Mouse (Mus musculus): ENCODE results near the gene AC124502.3. TPM values are rescaled to one million over a fixed set of nuclear protein-coding genes. Genes with fewer than 3 reads are reported as not detected.
A peak's percentile ranks its signal among the peaks of the same experiment; 100 is the strongest.

The AC124502.3 gene
- polyA plus RNA-seq, 1 experiment from 2014 or later = 0.54 TPM

DNA sequence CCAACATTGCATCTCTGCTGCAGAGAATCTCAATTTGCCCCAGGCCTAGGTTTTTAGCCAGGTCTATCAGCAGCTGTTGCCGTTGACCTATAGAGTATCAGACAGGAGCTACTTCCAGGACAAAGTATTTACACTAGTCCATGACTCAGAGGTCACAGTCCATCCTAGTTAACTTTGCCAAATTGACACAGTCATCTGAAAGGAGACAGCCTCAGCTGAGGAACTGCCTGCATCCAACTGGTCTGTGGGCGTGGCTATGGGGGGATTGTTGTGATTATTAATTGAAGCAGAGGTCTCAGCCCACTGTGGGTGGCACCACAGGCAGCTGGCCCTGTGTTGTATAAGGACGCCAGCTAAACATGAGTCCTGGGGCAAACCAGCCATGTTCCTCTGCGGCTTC, 33.8 kb upstream of the AC124502.3 start:
- Histone ChIP-seq H3K27me3 (peaks cover 22% of the 10 kb centered on the region), H3K4me2 (no peak overlapping the region), H3K36me3 (replicated peaks) (no peaks in the 10 kb centered on the region), H3K4me3 (replicated peaks) (no peak overlapping the region), H3K27ac (replicated peaks) (no peak overlapping the region), H3K9ac (no peak overlapping the region), H3K4me1 (replicated peaks) (peaks cover 6% of the 10 kb centered on the region; the same call in 1 of the 2 replicates), H3K9me3 (replicated peaks) (no peaks in the 10 kb centered on the region)
- WGBS (ENCODE audit: insufficient replicate concordance) = 46% methylated on average over 4 of the region's 4 CpGs
- ATAC-seq (ENCODE audit: insufficient read depth) = no peak

DNA sequence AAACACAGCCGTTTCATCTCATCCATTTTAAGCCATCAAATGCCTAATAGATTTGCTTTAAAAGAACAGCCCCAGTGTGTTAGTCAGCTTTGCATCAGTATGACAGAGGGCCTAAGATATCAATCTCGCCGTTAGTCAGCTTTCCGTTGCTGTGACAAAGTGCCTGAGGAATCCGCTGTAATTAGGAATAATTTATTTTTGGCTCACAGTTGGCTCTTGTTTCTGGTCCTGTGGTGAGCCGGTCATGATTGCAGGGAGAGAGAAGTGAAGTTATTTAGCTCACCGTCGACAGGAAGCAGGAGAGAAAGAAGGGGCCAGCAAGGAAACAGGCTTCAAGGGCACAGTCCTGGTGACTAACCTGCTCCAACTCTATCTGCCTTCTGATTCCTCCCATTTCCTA, 25.6 kb upstream of the AC124502.3 start:
- Histone ChIP-seq H3K4me2 (no peak overlapping the region), H3K4me1 (replicated peaks) (no peaks in the 10 kb centered on the region), H3K27ac (replicated peaks) (no peak overlapping the region), H3K9me3 (replicated peaks) (no peaks in the 10 kb centered on the region), H3K9ac (no peak overlapping the region), H3K4me3 (replicated peaks) (no peak overlapping the region), H3K36me3 (replicated peaks) (no peaks in the 10 kb centered on the region), H3K27me3 (peaks cover 16% of the 10 kb centered on the region)
- no peak for ATAC-seq (ENCODE audit: insufficient read depth)
- WGBS (ENCODE audit: insufficient replicate concordance) = 40% methylated on average over 8 of the region's 8 CpGs

DNA sequence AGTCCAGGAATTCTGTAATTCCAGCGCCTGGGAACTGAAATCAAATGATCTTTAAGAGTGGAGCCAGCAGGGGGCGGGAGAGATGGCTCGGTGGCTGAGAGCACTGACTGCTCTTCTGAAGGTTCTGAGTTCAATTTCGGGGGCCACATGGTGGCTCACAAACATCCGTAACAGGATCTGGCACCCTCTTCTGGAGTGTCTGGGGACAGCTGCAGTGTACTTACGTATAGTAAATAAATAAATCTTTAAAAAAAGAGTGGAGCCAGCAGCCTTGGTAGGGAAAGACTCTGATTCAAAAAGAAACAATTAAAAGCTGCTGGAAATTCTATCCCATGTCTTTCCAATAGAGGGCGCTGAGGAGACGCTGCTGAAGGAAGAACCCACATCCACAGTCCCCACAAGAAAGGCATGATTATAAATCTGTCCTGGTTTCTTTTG, 23.7 kb upstream of the AC124502.3 start:
- Histone ChIP-seq H3K9ac (no peak overlapping the region), H3K9me3 (replicated peaks) (no peaks in the 10 kb centered on the region), H3K27ac (replicated peaks) (no peak overlapping the region), H3K27me3 (peaks cover 17% of the 10 kb centered on the region), H3K36me3 (replicated peaks) (no peaks in the 10 kb centered on the region), H3K4me3 (replicated peaks) (no peak overlapping the region), H3K4me2 (no peak overlapping the region), H3K4me1 (replicated peaks) (no peaks in the 10 kb centered on the region)
- no peak for ATAC-seq (ENCODE audit: insufficient read depth)
- 12% methylated on average over 8 of the region's 8 CpGs for WGBS (ENCODE audit: insufficient replicate concordance)

DNA sequence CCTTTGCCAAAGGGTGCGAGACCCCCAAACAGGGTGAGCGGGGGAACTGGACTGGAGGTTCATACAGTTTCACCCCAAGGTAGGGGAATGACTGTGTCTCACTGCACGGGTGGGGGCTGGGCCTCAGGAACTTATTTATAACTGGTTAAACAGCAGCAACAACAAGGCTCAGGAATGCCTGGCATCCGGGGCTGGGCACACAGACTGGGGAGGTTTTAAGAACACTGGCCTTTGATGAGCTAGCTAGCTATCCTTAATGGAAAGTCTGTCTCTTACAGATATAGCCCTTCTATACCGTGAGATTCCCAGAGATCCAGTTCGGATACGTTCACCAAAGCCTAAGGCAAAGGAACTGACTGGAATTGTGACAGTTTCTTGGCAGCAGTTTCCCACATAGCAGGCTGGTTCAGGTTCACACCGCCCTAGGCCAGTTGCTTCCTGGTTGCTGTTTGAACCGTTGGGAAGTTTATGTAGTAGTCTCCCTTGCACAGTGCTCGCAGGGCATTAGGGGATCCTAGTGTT, 22.4 kb upstream of the AC124502.3 start:
- no peaks in the 10 kb centered on the region for H3K9me3 ChIP-seq (replicated peaks)
- H3K4me1 ChIP-seq (replicated peaks) = no peaks in the 10 kb centered on the region
- ATAC-seq (ENCODE audit: insufficient read depth) = no peak
- H3K9ac ChIP-seq = no peak overlapping the region
- no peak overlapping the region for H3K4me2 ChIP-seq
- H3K27ac ChIP-seq (replicated peaks) = no peak overlapping the region
- peaks cover 17% of the 10 kb centered on the region for H3K27me3 ChIP-seq
- H3K36me3 ChIP-seq (replicated peaks) = no peaks in the 10 kb centered on the region
- 36% methylated on average over 10 of the region's 10 CpGs for WGBS (ENCODE audit: insufficient replicate concordance)
- H3K4me3 ChIP-seq (replicated peaks) = no peak overlapping the region

DNA sequence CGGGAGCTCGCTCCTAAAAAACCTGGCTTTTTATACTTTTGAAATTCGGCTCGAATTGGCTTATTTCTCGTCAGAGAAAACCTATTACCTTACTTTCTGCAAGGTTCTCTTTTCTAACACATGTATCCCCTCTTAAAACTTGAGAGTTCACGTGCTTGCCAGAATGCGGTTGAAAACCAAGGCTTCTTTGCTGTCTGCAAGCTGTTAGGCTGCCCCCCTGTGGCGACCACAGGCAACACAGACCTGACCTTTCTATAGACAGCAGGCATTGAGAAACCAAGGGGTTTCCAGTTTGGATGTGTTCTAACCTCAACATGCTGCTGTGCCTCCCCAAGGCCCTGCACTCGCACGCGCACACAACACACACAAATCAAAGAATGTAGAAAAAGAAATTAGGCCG, 21.9 kb upstream of the AC124502.3 start:
- WGBS (ENCODE audit: insufficient replicate concordance) = 19% methylated on average over 12 of the region's 12 CpGs
- Histone ChIP-seq H3K9me3 (replicated peaks) (no peaks in the 10 kb centered on the region), H3K4me1 (replicated peaks) (no peaks in the 10 kb centered on the region), H3K4me2 (no peak overlapping the region), H3K36me3 (replicated peaks) (no peaks in the 10 kb centered on the region), H3K4me3 (replicated peaks) (no peak overlapping the region), H3K9ac (no peak overlapping the region), H3K27me3 (peaks cover 17% of the 10 kb centered on the region), H3K27ac (replicated peaks) (no peak overlapping the region)
- no peak for ATAC-seq (ENCODE audit: insufficient read depth)

DNA sequence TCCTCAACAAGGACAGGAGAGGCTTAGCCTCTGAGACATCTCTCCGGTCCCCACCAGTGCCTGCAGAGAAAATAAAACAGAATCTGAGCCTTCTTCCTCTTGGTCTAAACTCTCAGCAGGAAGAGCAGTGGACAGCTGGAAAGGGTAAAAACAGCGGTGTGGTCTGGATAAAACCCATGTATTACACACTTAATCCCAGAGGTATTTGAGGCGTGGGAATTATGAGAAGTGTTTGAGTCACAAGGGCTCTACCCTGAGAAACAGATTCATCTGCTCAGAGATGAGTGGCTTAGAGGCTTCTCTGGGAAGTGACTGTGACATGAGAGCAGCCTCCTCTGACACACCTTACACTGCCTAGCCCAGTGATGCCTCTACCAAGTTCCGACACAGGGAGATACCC, 21.1 kb upstream of the AC124502.3 start:
- Histone ChIP-seq H3K4me2 (no peak overlapping the region), H3K36me3 (replicated peaks) (no peaks in the 10 kb centered on the region), H3K9me3 (replicated peaks) (no peaks in the 10 kb centered on the region), H3K4me1 (replicated peaks) (no peaks in the 10 kb centered on the region), H3K9ac (no peak overlapping the region), H3K27ac (replicated peaks) (no peak overlapping the region), H3K4me3 (replicated peaks) (no peak overlapping the region), H3K27me3 (peaks cover 22% of the 10 kb centered on the region)
- ATAC-seq (ENCODE audit: insufficient read depth) = no peak
- 63% methylated on average over 4 of the region's 4 CpGs for WGBS (ENCODE audit: insufficient replicate concordance)

DNA sequence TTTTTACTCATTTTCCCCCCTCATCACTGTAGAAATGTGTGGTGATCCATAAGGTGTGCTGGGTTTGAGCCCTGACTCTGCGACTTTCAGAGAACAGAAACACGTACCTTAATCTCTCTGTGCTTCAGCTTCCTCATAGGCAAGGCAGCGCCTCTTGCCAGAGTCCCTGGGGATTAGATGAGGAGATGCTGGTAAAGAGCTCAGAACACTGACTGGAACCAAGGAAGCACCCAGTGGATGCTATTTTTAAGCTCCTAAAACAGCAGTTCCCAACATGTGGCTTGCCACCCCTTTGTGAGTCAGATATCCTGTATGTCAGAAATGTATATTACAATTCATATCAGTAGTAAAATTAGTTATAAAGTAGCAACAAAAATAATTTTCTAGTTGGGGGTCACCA, 20.5 kb upstream of the AC124502.3 start:
- 67% methylated on average over 3 of the region's 3 CpGs for WGBS (ENCODE audit: insufficient replicate concordance)
- Histone ChIP-seq H3K4me1 (replicated peaks) (peaks cover 3% of the 10 kb centered on the region), H3K4me2 (no peak overlapping the region), H3K36me3 (replicated peaks) (no peaks in the 10 kb centered on the region), H3K4me3 (replicated peaks) (no peak overlapping the region), H3K9me3 (replicated peaks) (no peaks in the 10 kb centered on the region), H3K27me3 (peaks cover 23% of the 10 kb centered on the region), H3K27ac (replicated peaks) (no peak overlapping the region), H3K9ac (no peak overlapping the region)
- no peak for ATAC-seq (ENCODE audit: insufficient read depth)

DNA sequence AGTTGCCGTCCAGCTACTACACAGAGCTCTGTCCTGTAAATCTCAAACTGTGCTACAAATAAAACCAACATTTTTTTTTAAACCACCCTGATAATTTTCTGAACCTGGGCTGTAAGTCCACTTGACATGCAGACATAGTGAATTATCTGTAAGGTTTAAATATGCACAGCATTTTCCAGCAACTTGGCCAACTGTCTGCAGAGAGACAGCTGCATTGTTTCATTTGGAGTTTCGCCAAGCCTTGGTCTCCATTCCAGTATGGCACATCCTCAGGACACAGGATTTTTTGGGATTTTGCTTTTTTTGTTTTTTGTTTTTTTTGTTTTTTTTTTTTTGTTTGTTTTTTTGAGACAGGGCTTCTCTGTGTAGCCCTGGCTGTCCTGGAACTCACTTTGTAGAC, 17.3 kb upstream of the AC124502.3 start:
- Histone ChIP-seq H3K9ac (no peak overlapping the region), H3K9me3 (replicated peaks) (no peaks in the 10 kb centered on the region), H3K4me2 (no peak overlapping the region), H3K27me3 (peaks cover 15% of the 10 kb centered on the region; the same call in 1 of the 2 replicates), H3K36me3 (replicated peaks) (no peaks in the 10 kb centered on the region), H3K27ac (replicated peaks) (no peak overlapping the region), H3K4me1 (replicated peaks) (peaks cover 20% of the 10 kb centered on the region), H3K4me3 (replicated peaks) (no peak overlapping the region)
- WGBS (ENCODE audit: insufficient replicate concordance) = 69% methylated on average over 2 of the region's 2 CpGs
- no peak for ATAC-seq (ENCODE audit: insufficient read depth)

DNA sequence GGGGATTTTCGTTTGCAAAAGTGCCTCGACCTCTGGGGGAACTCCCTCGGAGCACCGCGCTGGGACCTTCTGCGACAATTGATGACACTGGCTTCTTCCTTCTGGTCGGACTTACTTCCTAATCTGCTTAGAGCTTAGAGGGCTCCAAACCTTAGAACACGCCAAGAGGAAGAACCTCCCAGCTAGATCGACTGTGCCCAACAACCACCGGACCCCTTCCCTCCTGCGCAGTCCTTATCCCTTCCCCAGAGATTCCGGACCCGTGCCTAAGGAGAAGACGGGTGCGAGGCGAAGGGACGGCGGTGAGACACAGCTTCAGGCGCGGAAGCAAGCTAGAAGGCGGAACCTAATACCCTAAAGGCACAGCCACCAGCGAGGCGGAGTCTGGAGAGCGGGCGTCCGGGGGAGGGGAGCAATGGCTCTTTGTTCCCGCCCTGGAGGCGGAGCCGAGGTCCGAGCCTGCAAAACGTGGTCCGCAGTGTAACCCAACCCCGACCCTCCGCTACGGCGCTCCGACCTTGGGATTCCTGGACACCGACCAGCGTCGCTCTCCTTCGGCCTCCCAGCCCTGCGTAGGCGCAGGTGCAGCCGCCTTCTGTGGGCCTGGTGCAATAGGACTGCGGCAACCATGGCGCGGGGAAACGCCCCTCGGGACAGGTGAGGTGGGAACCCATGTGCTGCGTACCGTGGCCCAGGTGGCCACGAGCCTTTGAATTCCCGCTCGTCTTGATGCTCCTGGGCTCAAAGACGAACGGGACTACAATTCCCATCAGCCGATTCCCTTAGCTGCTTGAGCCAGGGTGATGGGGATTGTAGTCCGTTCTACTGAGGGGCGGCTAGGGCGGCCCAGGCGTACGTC, 14.8 kb upstream of the AC124502.3 start, which contains the start of gene Slc29a2:
Gene Slc29a2, plus strand, starts transcription at position 240 of the 859 bp plus-strand sequence.
- Histone ChIP-seq H3K9me3 (replicated peaks) (no peaks in the 10 kb centered on the region), H3K27ac (replicated peaks) (peak within 1 kb of the TSS; percentile 77), H3K27me3 (0 out of 2 replicates have a peak, but pooled peaks cover 5% of the 10 kb centered on the region), H3K4me1 (replicated peaks) (peaks cover 20% of the 10 kb centered on the region), H3K4me2 (peak within 1 kb of the TSS; percentile 95), H3K9ac (peak within 1 kb of the TSS; percentile 62), H3K36me3 (replicated peaks) (no peaks in the 10 kb centered on the region), H3K4me3 (replicated peaks) (peak within 1 kb of the TSS; percentile 71)
- under 1% methylated on average over 62 of the region's 62 CpGs for WGBS (ENCODE audit: insufficient replicate concordance)
- peak; percentile 86 for ATAC-seq (ENCODE audit: insufficient read depth)

DNA sequence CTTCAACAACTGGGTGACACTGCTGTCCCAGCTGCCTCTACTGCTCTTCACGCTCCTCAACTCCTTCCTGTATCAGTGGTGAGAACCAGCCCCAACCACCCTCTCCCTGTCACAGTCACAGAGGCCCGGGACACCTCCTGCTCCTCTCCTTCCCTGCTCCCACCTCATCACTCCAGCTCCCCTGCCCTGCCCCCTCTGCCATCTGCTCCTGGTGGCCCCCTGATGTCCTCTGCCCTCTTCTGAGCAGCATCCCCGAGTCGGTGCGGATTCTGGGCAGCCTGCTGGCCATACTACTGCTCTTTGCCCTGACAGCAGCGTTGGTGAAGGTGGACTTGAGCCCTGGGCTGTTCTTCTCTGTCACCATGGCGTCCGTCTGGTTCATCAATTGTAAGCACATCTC, 12.6 kb upstream of the AC124502.3 start:
- 78% methylated on average over 8 of the region's 8 CpGs for WGBS (ENCODE audit: insufficient replicate concordance)
- Histone ChIP-seq H3K9me3 (replicated peaks) (no peaks in the 10 kb centered on the region), H3K27me3 (0 out of 2 replicates have a peak, but pooled peaks cover 5% of the 10 kb centered on the region), H3K4me3 (replicated peaks) (no peak overlapping the region), H3K4me2 (no peak overlapping the region), H3K27ac (replicated peaks) (no peak overlapping the region), H3K36me3 (replicated peaks) (no peaks in the 10 kb centered on the region), H3K4me1 (replicated peaks) (peaks cover 20% of the 10 kb centered on the region), H3K9ac (no peak overlapping the region)
- no peak for ATAC-seq (ENCODE audit: insufficient read depth)

DNA sequence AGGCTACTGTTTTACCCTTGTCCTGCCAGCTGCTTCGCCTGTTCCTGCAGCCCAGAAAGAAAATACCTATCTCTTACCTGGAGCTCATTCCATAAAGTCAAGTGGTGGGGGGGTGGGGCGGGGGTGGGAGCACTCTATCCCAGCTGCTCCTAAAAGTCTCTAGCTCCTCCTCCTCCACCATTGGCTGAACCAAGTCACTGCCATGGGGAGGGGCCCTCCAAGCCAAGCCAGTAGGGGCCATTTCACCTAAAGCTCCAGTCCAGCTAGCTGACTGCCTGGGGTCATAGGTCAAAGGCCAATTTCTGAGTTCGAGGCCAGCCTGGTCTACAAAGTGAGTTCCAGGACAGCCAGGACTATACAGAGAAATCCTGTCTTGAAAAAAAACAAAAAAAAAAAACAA, 6.0 kb upstream of the AC124502.3 start:
- no peak for ATAC-seq (ENCODE audit: insufficient read depth)
- peaks cover 4% of the 10 kb centered on the region; the same call in 1 of the 2 replicates for H3K27me3 ChIP-seq
- no peak overlapping the region for H3K27ac ChIP-seq (replicated peaks)
- H3K4me2 ChIP-seq = no peak overlapping the region
- H3K36me3 ChIP-seq (replicated peaks) = no peaks in the 10 kb centered on the region
- 61% methylated on average over 3 of the region's 3 CpGs for WGBS (ENCODE audit: insufficient replicate concordance)
- H3K4me1 ChIP-seq (replicated peaks) = peaks cover 3% of the 10 kb centered on the region; the same call in 1 of the 2 replicates
- H3K4me3 ChIP-seq (replicated peaks) = no peak overlapping the region
- no peaks in the 10 kb centered on the region for H3K9me3 ChIP-seq (replicated peaks)
- no peak overlapping the region for H3K9ac ChIP-seq
